Mouse (Mus musculus) cerebellum, adult 2 months (tissue): Measurements from ENCODE around the gene 4930402H24Rik.

Experiments
- CTCF ChIP-seq: fragments of 200-500 bp; IDR thresholded peaks from 2 replicates; pipeline ENCODE4 v1.5.1; 2011; ENCODE audit warnings: low read depth, mild to moderate bottlenecking, control low read depth, low read length, moderate library complexity, borderline replicate concordance; ENCODE audit not compliant: insufficient read depth
- POLR2A ChIP-seq: fragments of 200-500 bp; IDR thresholded peaks from 2 replicates; pipeline ENCODE4 v1.6.1; 2011; ENCODE audit warnings: low read length, control low read depth, borderline replicate concordance; ENCODE audit not compliant: insufficient read depth

- TF ChIP-seq POLR2A (no peak), CTCF (no peak)
Observed at GRCm38 (mm10) chr2:130706602-130707001, 199.6 kb downstream of the 4930402H24Rik start.
